Mouse (Mus musculus) kidney, adult 10 weeks (tissue): ENCODE measurements around the gene Nefh. TPM values are rescaled to one million over a fixed set of nuclear protein-coding genes. Genes with fewer than 3 reads are reported as not detected.

Source experiments
- polyA plus RNA-seq: library from polyadenylated mRNA; stranded (reverse); fragments of 350-450 nt; fragmentation: Illumina TruSeq; extraction: RNeasy Lipid Tissue Mini Kit (QIAGEN cat#74804); gene quantifications from one replicate; pipeline ENCODE4 v1.2.3, GENCODE M21; 2014; ENCODE audit warnings: low read depth, low replicate concordance

Nefh gene
- not detected for polyA plus RNA-seq

GRCm38 (mm10) chr11:4947813-4948174 lies at the start of gene Nefh:
Nefh (minus strand) TSS chr11:4948064.

DNA sequence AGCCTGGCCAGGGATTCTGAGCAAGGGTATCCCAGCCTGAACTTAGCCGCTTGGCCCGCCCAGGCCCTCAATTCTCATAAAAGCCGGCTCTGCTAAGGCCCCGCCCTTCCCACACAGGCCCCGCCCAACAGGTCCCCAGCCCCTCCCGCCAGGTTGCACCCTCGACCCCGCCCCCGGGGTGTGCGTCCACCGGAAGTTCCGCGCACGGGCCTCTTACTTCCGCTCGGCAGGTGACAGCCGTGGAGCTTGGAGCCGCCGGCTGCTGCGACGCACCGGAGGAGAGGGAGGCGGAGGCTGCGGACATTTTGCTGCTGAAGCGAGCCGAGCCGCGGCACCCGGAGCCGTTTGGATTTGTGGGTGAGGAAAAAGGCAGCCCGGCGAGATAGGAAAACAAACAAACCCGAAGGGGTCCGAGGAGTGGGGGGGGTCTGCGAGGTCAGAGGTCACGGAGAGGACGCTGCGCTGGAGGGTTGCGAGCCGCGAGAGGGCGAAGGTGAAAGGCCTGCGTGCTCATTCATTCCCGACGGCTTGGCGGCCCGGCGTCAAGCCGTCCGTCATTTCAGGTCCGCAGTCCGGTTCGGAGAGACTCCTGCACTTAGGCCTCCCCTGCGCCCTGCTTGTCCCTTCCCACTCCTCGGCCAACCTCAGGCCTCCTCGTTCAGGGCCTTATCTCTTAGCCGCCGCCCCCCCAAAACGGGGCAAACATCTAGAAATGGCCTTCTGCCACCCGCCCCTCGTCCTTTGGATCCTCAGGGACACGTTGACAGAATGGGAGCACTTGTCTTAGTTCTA lies 39.0 kb upstream of the Nefh start, which contains the start of gene Ap1b1:
Gene Ap1b1 (plus strand): TSS at position 130 of the 792 bp plus-strand sequence.

GRCm38 (mm10) chr11:4894848-4895816 lies 52.7 kb downstream of the Nefh start, which contains the start of gene Thoc5:
Thoc5 (plus strand) TSS chr11:4895320.

Other genes with a start within 250 kb of the Nefh start
- gene Uqcr10, start 243.7 kb downstream of the Nefh start, polyA plus RNA-seq: 56.3 TPM
- gene Zmat5, start 243.4 kb downstream of the Nefh start, polyA plus RNA-seq: not detected
- gene Cabp7, start 201.3 kb downstream of the Nefh start, polyA plus RNA-seq: not detected
- gene Nf2, start 98.5 kb downstream of the Nefh start, polyA plus RNA-seq: 109 TPM
- 117 TPM for gene Nipsnap1, start 74.1 kb downstream of the Nefh start, polyA plus RNA-seq
- gene Thoc5, start 52.7 kb downstream of the Nefh start, polyA plus RNA-seq: 5.7 TPM
- 103 TPM for gene Ap1b1, start 38.8 kb upstream of the Nefh start, polyA plus RNA-seq
- gene Rasl10a, start 110.1 kb upstream of the Nefh start, polyA plus RNA-seq: 0.44 TPM
- 0.69 TPM for gene Gas2l1, start 117.3 kb upstream of the Nefh start, polyA plus RNA-seq
- gene Rhbdd3, start 150.9 kb upstream of the Nefh start, polyA plus RNA-seq: not detected
- 150 TPM for gene Ewsr1, start 151.2 kb upstream of the Nefh start, polyA plus RNA-seq
- not detected for gene Emid1, start 204.2 kb upstream of the Nefh start, polyA plus RNA-seq